Mouse (Mus musculus) spleen, adult 2 months (tissue): ENCODE results near the gene Xpnpep3. TPM values are rescaled to one million over a fixed set of nuclear protein-coding genes. Genes with fewer than 3 reads are reported as not detected.
A peak's percentile ranks its signal among the peaks of the same experiment; 100 is the strongest.
"Not testable (repeated sequence)": the region's sequence is repeated elsewhere in the genome, so short reads cannot be mapped to it uniquely, and the experiment has no call there.

Source experiments
- DNase-seq, 2 experiments: peaks; one replicate each; pipeline versions ENCODE4 v3.0.0 to v3.0.0-alpha.2; 2012 to 2021; ENCODE audit warnings: low spot score in 2 of 2, low read depth in 1 of 2
- H3K27ac ChIP-seq: fragments of 200-500 bp; 2 replicates; pipeline ENCODE4 v1.5.1; 2012; ENCODE audit warnings: low read length, inconsistent platforms; ENCODE audit not compliant: insufficient read depth
- H3K27me3 ChIP-seq: fragments of 200-500 bp; 2 replicates; pipeline ENCODE4 v1.6.1; 2012; ENCODE audit warnings: mild to moderate bottlenecking, moderate library complexity, low read length, inconsistent platforms; ENCODE audit not compliant: control insufficient read depth, insufficient read depth
- H3K36me3 ChIP-seq: fragments of 200-500 bp; 2 replicates; pipeline ENCODE4 v1.6.1; 2012; ENCODE audit warnings: mild to moderate bottlenecking, low read length, inconsistent platforms; ENCODE audit not compliant: control insufficient read depth, insufficient read depth
- H3K4me1 ChIP-seq: fragments of 200-500 bp; 2 replicates; pipeline ENCODE4 v1.6.1; 2011; ENCODE audit warnings: inconsistent platforms; ENCODE audit not compliant: control insufficient read depth, insufficient read depth, insufficient read length
- H3K4me3 ChIP-seq: fragments of 200-500 bp; 2 replicates; pipeline ENCODE4 v1.5.1; 2011; ENCODE audit warnings: mild to moderate bottlenecking, inconsistent platforms; ENCODE audit not compliant: insufficient read depth, insufficient read length; ENCODE audit errors: extremely low read depth
- CTCF ChIP-seq: fragments of 200-500 bp; IDR thresholded peaks from 2 replicates; pipeline ENCODE4 v1.5.1; 2011; ENCODE audit warnings: mild to moderate bottlenecking, inconsistent platforms; ENCODE audit not compliant: insufficient read depth, insufficient read length, insufficient replicate concordance; ENCODE audit errors: extremely low read depth
- POLR2A ChIP-seq: fragments of 200-500 bp; IDR thresholded peaks from 2 replicates; pipeline ENCODE4 v1.6.1; 2011; ENCODE audit warnings: low read depth, low read length, inconsistent platforms
- WGBS: fragments of 180-500 bp; shearing (Covaris S2); methylation state at CpG from one replicate; pipeline ENCODE4 v1.1.7; 2018; 5-methylcytosine and 5-hydroxymethylcytosine counted together
- polyA plus RNA-seq: library from polyadenylated mRNA; depleted of rRNA; stranded (reverse); fragments of >200 nt; gene quantifications from 2 replicates; pipeline ENCODE4 v1.2.3, GENCODE M21; 2012

Xpnpep3 gene
- polyA plus RNA-seq, 1 experiment = 7.1 TPM

DNA sequence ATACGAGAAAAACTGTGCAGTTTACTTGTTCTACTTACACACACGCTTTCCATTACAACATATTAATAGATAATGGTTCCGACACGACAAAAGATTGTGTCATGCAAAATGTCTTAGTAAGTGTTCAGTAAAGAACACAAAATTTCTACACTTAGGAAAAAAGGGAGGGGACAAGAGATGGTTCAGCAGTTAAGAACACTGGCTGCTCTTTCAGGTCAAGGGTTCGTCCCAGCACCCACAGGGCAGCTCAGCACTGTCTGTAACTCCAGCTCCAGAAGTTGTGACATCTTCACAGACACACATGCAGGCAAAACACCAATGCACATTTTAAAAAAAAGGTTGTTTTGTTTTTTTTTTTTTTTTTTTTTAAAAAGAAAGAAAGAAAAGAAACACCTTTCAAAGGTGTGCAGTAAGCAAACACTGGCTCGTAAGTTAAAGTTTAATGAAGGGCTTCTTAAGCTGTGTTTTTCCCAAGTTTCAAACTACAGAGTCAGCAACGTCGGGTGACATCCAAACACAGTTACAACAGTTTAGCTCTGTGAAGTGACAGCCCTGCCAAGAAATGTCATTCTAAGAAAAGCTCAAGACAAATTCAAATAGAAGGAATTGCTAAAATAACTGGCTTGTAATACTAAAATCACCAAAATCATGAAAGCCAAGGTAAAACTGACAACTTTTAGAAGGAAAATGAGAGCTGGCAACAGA is 5.6 kb upstream of the Xpnpep3 start:
- WGBS = 86% methylated on average over 8 of the region's 8 CpGs
- Histone ChIP-seq H3K27me3 (no peaks in the 10 kb centered on the region), H3K27ac (no peak overlapping the region; the same call in 1 of the 2 replicates), H3K4me1 (no peaks in the 10 kb centered on the region; the same call in 1 of the 2 replicates), H3K36me3 (peaks cover 12% of the 10 kb centered on the region), H3K4me3 (no peak overlapping the region)
- no peak for DNase-seq
- TF ChIP-seq CTCF = no peak
- no peak for TF ChIP-seq POLR2A

DNA sequence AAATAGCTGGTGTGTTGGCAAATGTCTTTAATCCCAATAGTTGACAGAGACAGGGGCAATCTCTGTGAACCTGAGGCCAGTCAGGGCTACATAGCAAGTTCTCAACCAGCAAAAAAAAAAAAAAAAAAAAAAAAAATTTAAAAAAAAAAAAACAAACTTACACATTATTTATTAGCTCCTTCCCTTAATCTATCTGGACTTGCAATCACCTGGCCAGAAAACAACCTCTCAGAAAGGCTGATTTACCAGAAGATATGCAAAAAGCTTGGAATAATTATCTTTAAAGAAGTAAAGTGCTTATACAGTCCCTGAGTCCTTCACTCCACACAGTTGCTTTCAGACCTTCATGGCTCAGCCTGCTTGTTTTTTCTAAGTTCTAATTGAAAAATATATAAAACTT is 1.7 kb upstream of the Xpnpep3 start:
- Histone ChIP-seq H3K27me3 (no peaks in the 10 kb centered on the region), H3K4me1 (no peaks in the 10 kb centered on the region; the same call in 1 of the 2 replicates), H3K4me3 (no peak overlapping the region), H3K27ac (no peak overlapping the region), H3K36me3 (no peaks in the 10 kb centered on the region)
- no peak for DNase-seq
- TF ChIP-seq CTCF = no peak
- TF ChIP-seq POLR2A = no peak

DNA sequence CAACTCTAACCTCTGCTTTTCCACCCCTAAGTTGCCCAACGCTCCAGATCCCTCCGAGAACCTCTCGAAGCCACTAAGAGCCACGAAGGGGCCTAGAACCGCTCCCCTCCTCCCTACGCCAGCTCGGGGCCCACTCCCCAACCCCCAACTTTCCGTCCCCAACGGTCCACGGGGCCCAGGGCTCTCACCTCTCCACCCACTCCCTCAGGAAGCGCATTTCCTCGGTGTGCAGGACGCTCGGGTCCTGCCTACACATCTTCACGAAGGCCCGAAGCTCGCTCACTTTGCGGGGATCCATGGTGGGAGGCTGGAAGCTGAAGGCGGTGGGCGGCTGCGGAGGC is 671 bp upstream of the Xpnpep3 start:
- no peaks in the 10 kb centered on the region for H3K27me3 ChIP-seq
- peak overlapping the region; percentile 98 for H3K4me3 ChIP-seq
- H3K27ac ChIP-seq = peak overlapping the region; percentile 94
- H3K4me1 ChIP-seq = no peaks in the 10 kb centered on the region; the same call in 1 of the 2 replicates
- H3K36me3 ChIP-seq = no peaks in the 10 kb centered on the region
- DNase-seq = no peak
- no peak for TF ChIP-seq CTCF
- no peak; the same call in 1 of the 2 replicates for TF ChIP-seq POLR2A
- WGBS = under 1% methylated on average over 21 of the region's 21 CpGs

DNA sequence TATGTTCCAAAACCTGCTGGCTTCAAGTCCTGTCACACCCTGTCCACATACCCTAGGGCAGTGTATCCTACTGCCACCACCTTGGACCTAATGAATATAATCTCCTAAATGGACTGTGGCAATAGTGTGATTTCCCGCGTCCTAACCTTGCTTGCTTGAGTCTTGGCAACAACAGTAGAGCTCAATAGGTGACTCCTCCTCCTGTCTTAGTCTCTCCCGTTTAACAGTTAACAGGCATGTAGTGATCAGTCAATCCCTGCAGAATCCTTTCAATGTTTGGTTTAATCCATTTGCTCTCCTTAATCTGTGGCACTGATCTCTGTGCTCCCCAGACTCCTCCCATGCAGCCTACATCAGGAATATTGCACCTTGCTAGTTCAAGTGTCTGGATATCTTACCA is 5.1 kb downstream of the Xpnpep3 start:
- no peak overlapping the region for H3K4me3 ChIP-seq

DNA sequence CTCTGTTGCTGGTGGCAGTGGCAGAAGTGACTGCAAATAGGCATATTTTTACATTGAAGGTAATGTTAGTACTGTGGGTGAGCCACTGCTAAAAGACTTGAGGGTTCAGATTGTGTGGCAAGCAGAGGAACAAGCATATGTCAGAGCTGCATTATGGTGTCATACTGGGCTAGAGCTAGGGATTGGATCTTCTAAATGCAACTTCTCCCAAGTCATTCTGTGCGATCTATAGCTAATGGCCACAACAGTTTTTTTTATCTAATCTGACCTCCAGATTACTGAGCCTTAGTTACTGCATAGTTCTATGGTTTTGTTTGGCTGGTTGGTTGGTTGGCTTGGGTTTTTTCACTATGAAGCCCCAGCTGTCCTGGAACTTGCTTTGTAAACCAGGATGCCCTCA is 8.3 kb downstream of the Xpnpep3 start, which contains the start of gene Dnajb7:
Gene Dnajb7, minus strand, starts transcription at position 101 of the 400 bp plus-strand sequence.
- WGBS = 97% methylated on average over 1 of the region's 1 CpGs

More for the DNA sequence above, 5.1 kb downstream of the Xpnpep3 start:
- no peak for TF ChIP-seq CTCF
- no peak for TF ChIP-seq POLR2A
- H3K27me3 ChIP-seq = no peaks in the 10 kb centered on the region
- no peaks in the 10 kb centered on the region; the same call in 1 of the 2 replicates for H3K4me1 ChIP-seq
- no peak overlapping the region for H3K27ac ChIP-seq
- DNase-seq = no peak
- WGBS = 96% methylated on average over 3 of the region's 3 CpGs
- H3K36me3 ChIP-seq = peaks cover 1% of the 10 kb centered on the region; the same call in 1 of the 2 replicates

DNA sequence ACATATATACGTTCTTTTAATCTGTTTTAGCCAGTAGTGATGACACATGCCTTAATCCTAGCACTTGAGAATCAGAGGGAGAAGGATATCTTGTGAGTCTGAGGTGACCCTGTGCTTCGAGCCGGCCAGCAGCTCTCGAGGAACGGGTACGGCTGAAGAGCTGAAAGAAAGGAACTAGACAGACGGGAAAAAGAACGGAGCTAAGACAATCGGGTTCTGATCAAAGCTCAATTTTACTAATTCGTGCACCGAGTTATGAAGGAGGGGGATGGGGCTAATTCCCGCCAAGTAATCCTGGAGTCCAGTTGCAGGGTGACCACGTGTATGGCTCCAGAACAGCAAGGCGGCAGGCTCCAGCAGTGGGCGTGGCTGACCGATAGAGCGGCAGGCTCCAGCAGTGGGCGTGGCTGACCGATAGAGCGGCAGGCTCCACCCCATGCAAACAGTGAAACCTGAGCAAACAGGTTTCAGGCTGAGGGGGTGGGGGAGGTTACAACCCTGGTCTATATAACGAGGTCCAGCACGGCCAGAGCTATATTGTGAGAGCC is 16.9 kb downstream of the Xpnpep3 start:
- H3K27ac ChIP-seq, H3K4me1 ChIP-seq, H3K27me3 ChIP-seq, H3K36me3 ChIP-seq: not testable (repeated sequence)
- H3K4me3 ChIP-seq = peak overlapping the region; percentile 45
- DNase-seq = peak in 1 of 2 experiments; percentile 58
- WGBS = 3% methylated on average over 22 of the region's 22 CpGs

More for the DNA sequence above, 8.3 kb downstream of the Xpnpep3 start, which contains the start of gene Dnajb7:
- H3K4me1 ChIP-seq = no peaks in the 10 kb centered on the region
- no peaks in the 10 kb centered on the region for H3K27me3 ChIP-seq
- TF ChIP-seq POLR2A (no peak), CTCF (no peak)
- H3K36me3 ChIP-seq = peaks cover 1% of the 10 kb centered on the region; the same call in 1 of the 2 replicates
- H3K27ac ChIP-seq = no peak within 1 kb of the TSS
- H3K4me3 ChIP-seq = no peak within 1 kb of the TSS
- no peak for DNase-seq

DNA sequence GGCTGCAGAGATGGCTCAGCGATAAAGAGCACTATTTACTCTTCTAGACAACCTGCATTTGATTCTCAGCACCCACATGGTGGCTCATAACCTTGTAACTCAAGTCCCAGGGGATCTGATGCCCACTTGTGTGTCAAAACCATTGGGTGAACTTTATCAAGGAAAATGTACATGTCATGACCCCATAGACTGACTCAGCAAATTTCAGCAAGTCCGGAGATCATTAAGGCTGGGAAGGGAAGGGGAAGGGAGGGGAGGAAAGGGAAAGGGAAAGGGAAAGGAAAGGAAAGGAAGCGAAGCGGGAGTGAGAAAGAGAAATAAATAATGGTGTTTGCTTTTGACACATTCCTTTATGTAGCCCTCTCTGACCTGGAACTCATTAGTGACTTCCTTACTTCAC is 18.1 kb downstream of the Xpnpep3 start:
- 89% methylated on average over 4 of the region's 4 CpGs for WGBS
- Histone ChIP-seq H3K27ac (no peak overlapping the region), H3K36me3 (no peaks in the 10 kb centered on the region), H3K4me1 (peaks cover 8% of the 10 kb centered on the region), H3K4me3 (no peak overlapping the region), H3K27me3 (no peaks in the 10 kb centered on the region)
- no peak for TF ChIP-seq CTCF
- TF ChIP-seq POLR2A = no peak
- no peak for DNase-seq
